Mouse (Mus musculus) embryonic facial prominence, embryonic 14.5 days (tissue): ENCODE data around the gene Slc4a8. TPM values are rescaled to one million over a fixed set of nuclear protein-coding genes. Genes with fewer than 3 reads are reported as not detected.

Source experiments
- ATAC-seq: fragments of 200-750 bp; cut with Nextera tagmentation; 2 replicates; pipeline ENCODE4 v1.8.0; 2017; ENCODE audit warnings: low read depth, moderate number of reproducible peaks, moderate TSS enrichment
- DNase-seq: peaks from one replicate; pipeline ENCODE4 v3.0.0-alpha.2; 2015; ENCODE audit warnings: low spot score
- H3K27ac ChIP-seq: fragments of 300-500 bp; sonication (generic); replicated peaks from 2 replicates; pipeline ENCODE4 v1.5.1; 2014; ENCODE audit warnings: low read depth, mild to moderate bottlenecking, low read length, moderate library complexity
- H3K27me3 ChIP-seq: fragments of 300-500 bp; sonication (generic); replicated peaks from 2 replicates; pipeline ENCODE4 v1.6.1; 2014; ENCODE audit warnings: low read length; ENCODE audit not compliant: control insufficient read depth, insufficient read depth
- H3K36me3 ChIP-seq: fragments of 300-500 bp; sonication (generic); 2 replicates; pipeline ENCODE4 v1.6.1; 2014; ENCODE audit warnings: low read length, mixed read lengths; ENCODE audit not compliant: control insufficient read depth, insufficient read depth
- H3K4me1 ChIP-seq: fragments of 300-500 bp; sonication (generic); 2 replicates; pipeline ENCODE4 v1.6.1; 2014; ENCODE audit warnings: antibody characterized with exemption, low read length; ENCODE audit not compliant: control insufficient read depth, insufficient read depth
- H3K4me2 ChIP-seq: fragments of 300-500 bp; sonication (generic); 2 replicates; pipeline ENCODE4 v1.6.1; 2014; ENCODE audit warnings: low read depth, mild to moderate bottlenecking, low read length, moderate library complexity, mixed read lengths
- H3K4me3 ChIP-seq: fragments of 300-500 bp; sonication (generic); 2 replicates; pipeline ENCODE4 v1.5.1; 2014; ENCODE audit warnings: low read depth, mild to moderate bottlenecking, low read length
- H3K9ac ChIP-seq: fragments of 300-500 bp; sonication (generic); 2 replicates; pipeline ENCODE4 v1.6.1; 2014; ENCODE audit warnings: low read depth, mild to moderate bottlenecking, low read length, moderate library complexity, mixed read lengths
- H3K9me3 ChIP-seq: fragments of 300-500 bp; sonication (generic); 2 replicates; pipeline ENCODE4 v1.6.1; 2016; ENCODE audit warnings: low read length; ENCODE audit not compliant: control insufficient read depth
- WGBS: fragments of 180-500 bp; shearing (Covaris S2); extraction: QIAGEN DNeasy Blood & Tissue Kit; methylation state at CpG from one replicate; pipeline ENCODE4 v1.1.7; 2014; 5-methylcytosine and 5-hydroxymethylcytosine counted together
- polyA plus RNA-seq: library from polyadenylated mRNA; unstranded; fragments of >200 nt; fragmentation: Nextera tagmentation; extraction: Ambion mirVana; gene quantifications from 2 replicates; pipeline ENCODE4 v1.2.1, GENCODE M21; 2014

Gene Slc4a8
- polyA plus RNA-seq, 1 experiment from 2014 or later, result 3.1 TPM

- H3K9ac ChIP-seq, result no peak overlapping the region
- 40% methylated on average over 2 of the region's 2 CpGs for WGBS
- DNase-seq (no peak), ATAC-seq (no peak)
- no peak overlapping the region for H3K4me2 ChIP-seq
- H3K27me3 ChIP-seq, result no peaks in the 10 kb centered on the region
- no peaks in the 10 kb centered on the region for H3K36me3 ChIP-seq
- no peak overlapping the region for H3K27ac ChIP-seq
- H3K9me3 ChIP-seq, result no peaks in the 10 kb centered on the region
- no peaks in the 10 kb centered on the region for H3K4me1 ChIP-seq
- no peak overlapping the region for H3K4me3 ChIP-seq
Measured at GRCm38 (mm10) chr15:100792324-100792723, 30.8 kb downstream of the Slc4a8 start.

- H3K27me3 ChIP-seq, result no peaks in the 10 kb centered on the region
- 65% methylated on average over 13 of the region's 13 CpGs for WGBS
- H3K4me3 ChIP-seq, result no peak overlapping the region
- no peak overlapping the region for H3K27ac ChIP-seq
- no peak overlapping the region for H3K9ac ChIP-seq
- DNase-seq, result no peak
- no peak overlapping the region for H3K4me2 ChIP-seq
- H3K36me3 ChIP-seq, result no peaks in the 10 kb centered on the region
- no peak for ATAC-seq
- 0 out of 2 replicates have a peak, but pooled peaks cover 2% of the 10 kb centered on the region for H3K9me3 ChIP-seq
- H3K4me1 ChIP-seq, result no peaks in the 10 kb centered on the region
Measured at GRCm38 (mm10) chr15:100800914-100801313, 39.4 kb downstream of the Slc4a8 start.

GRCm38 (mm10) chr15:100808062-100808461, 46.5 kb downstream of the Slc4a8 start:
- Histone ChIP-seq H3K27me3 (no peaks in the 10 kb centered on the region), H3K4me2 (no peak overlapping the region), H3K27ac (no peak overlapping the region), H3K36me3 (no peaks in the 10 kb centered on the region), H3K4me3 (no peak overlapping the region), H3K9me3 (0 out of 2 replicates have a peak, but pooled peaks cover 2% of the 10 kb centered on the region), H3K4me1 (no peaks in the 10 kb centered on the region), H3K9ac (no peak overlapping the region)
- DNase-seq, result no peak
- WGBS, result 78% methylated on average over 12 of the region's 12 CpGs
- no peak for ATAC-seq

- 65% methylated on average over 9 of the region's 9 CpGs for WGBS
- no peak overlapping the region for H3K27ac ChIP-seq
- no peaks in the 10 kb centered on the region for H3K36me3 ChIP-seq
- H3K27me3 ChIP-seq, result no peaks in the 10 kb centered on the region
- DNase-seq, result no peak
- 0 out of 2 replicates have a peak, but pooled peaks cover 2% of the 10 kb centered on the region for H3K9me3 ChIP-seq
- H3K4me3 ChIP-seq, result no peak overlapping the region
- peaks cover 4% of the 10 kb centered on the region for H3K4me1 ChIP-seq
- no peak overlapping the region for H3K4me2 ChIP-seq
- no peak overlapping the region for H3K9ac ChIP-seq
- ATAC-seq, result no peak
Measured at GRCm38 (mm10) chr15:100808484-100808883, 46.9 kb downstream of the Slc4a8 start.

GRCm38 (mm10) chr15:100810243-100810642, 48.7 kb downstream of the Slc4a8 start:
- no peak overlapping the region for H3K27ac ChIP-seq
- H3K4me2 ChIP-seq, result no peak overlapping the region
- no peak overlapping the region for H3K9ac ChIP-seq
- 88% methylated on average over 8 of the region's 8 CpGs for WGBS
- ATAC-seq (no peak), DNase-seq (no peak)
- no peaks in the 10 kb centered on the region for H3K36me3 ChIP-seq
- H3K27me3 ChIP-seq, result no peaks in the 10 kb centered on the region
- H3K9me3 ChIP-seq, result no peaks in the 10 kb centered on the region
- H3K4me3 ChIP-seq, result no peak overlapping the region
- peaks cover 18% of the 10 kb centered on the region for H3K4me1 ChIP-seq

GRCm38 (mm10) chr15:100813501-100813900, 52.0 kb downstream of the Slc4a8 start:
- no peaks in the 10 kb centered on the region for H3K27me3 ChIP-seq
- 59% methylated on average over 5 of the region's 5 CpGs for whole genome bisulfite sequencing
- no peak for ATAC-seq
- H3K4me2 ChIP-seq, result no peak overlapping the region
- H3K36me3 ChIP-seq, result no peaks in the 10 kb centered on the region
- H3K4me1 ChIP-seq, result peaks cover 26% of the 10 kb centered on the region
- no peaks in the 10 kb centered on the region for H3K9me3 ChIP-seq
- no peak for DNase-seq
- H3K27ac ChIP-seq, result no peak overlapping the region
- H3K9ac ChIP-seq, result no peak overlapping the region; the same call in 1 of the 2 replicates
- H3K4me3 ChIP-seq, result no peak overlapping the region

GRCm38 (mm10) chr15:100814066-100814465, 52.5 kb downstream of the Slc4a8 start:
- H3K36me3 ChIP-seq, result no peaks in the 10 kb centered on the region
- no peaks in the 10 kb centered on the region for H3K27me3 ChIP-seq
- no peak overlapping the region for H3K4me2 ChIP-seq
- H3K4me1 ChIP-seq, result peaks cover 26% of the 10 kb centered on the region
- ATAC-seq, result no peak
- H3K9me3 ChIP-seq, result 0 out of 2 replicates have a peak, but pooled peaks cover 4% of the 10 kb centered on the region
- no peak overlapping the region for H3K4me3 ChIP-seq
- H3K9ac ChIP-seq, result no peak overlapping the region
- WGBS, result 53% methylated on average over 7 of the region's 7 CpGs
- no peak overlapping the region for H3K27ac ChIP-seq
- no peak for DNase-seq

GRCm38 (mm10) chr15:100815310-100815709, 53.8 kb downstream of the Slc4a8 start:
- 0 out of 2 replicates have a peak, but pooled peaks cover 4% of the 10 kb centered on the region for H3K9me3 ChIP-seq
- H3K4me1 ChIP-seq, result peaks cover 26% of the 10 kb centered on the region
- H3K27me3 ChIP-seq, result no peaks in the 10 kb centered on the region
- no peak overlapping the region for H3K4me3 ChIP-seq
- no peak overlapping the region for H3K9ac ChIP-seq
- ATAC-seq, result no peak
- no peaks in the 10 kb centered on the region for H3K36me3 ChIP-seq
- peak; percentile 41 for DNase-seq
- WGBS, result 57% methylated on average over 8 of the region's 8 CpGs
- H3K4me2 ChIP-seq, result peak overlapping the region; percentile 5
- peak overlapping the region; percentile 69 for H3K27ac ChIP-seq

GRCm38 (mm10) chr15:100818860-100819259, 57.3 kb downstream of the Slc4a8 start:
- no peak for DNase-seq

More at GRCm38 (mm10) chr15:100818860-100819259, 57.3 kb downstream of the Slc4a8 start:
- 68% methylated on average over 3 of the region's 3 CpGs for WGBS
- H3K36me3 ChIP-seq, result no peaks in the 10 kb centered on the region
- H3K27ac ChIP-seq, result no peak overlapping the region
- ATAC-seq, result no peak
- peaks cover 18% of the 10 kb centered on the region for H3K4me1 ChIP-seq
- no peaks in the 10 kb centered on the region for H3K27me3 ChIP-seq
- no peak overlapping the region for H3K4me2 ChIP-seq
- H3K9me3 ChIP-seq, result 0 out of 2 replicates have a peak, but pooled peaks cover 4% of the 10 kb centered on the region
- H3K9ac ChIP-seq, result no peak overlapping the region
- H3K4me3 ChIP-seq, result no peak overlapping the region
